ENCODE assay signal across 16 mouse cellular contexts in the genomic region with DNA sequence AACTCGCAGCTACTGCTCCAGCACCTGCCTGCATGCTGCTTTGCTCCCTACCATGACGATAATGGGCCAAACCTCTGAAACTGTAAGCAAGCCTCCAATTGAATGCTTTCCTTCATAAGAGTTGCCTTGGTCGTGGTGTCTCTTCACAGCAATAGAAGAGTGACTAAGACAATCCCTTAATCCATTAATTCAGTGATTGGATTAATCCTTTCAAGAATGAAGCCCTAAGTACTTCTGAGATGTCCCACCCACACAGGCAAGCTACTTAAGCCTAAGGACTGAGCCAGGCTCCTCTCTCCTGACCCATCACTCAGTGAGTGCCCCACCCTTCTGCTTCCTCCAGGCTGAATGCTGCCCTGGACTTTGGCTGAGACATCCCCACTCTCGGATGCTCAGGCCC.
"Had no signal": no experiment of that assay in that cellular context is flagged by ENCODE, and none has a peak within 500 bp of the region (broad histone marks: within the 10 kb centered on the region; RNA-seq: fewer than 3 reads in every experiment).

No protein-coding gene starts in this region.

- H3K9ac ChIP-seq: neural tube, embryonic 12.5 days; neural tube, embryonic 13.5 days; neural tube, embryonic 15.5 days; stomach, embryonic 15.5 days had no signal

- H3K9me3 ChIP-seq: neural tube, embryonic 12.5 days; neural tube, embryonic 13.5 days; neural tube, embryonic 15.5 days; stomach, embryonic 15.5 days had no signal

- H3K36me3 ChIP-seq: neural tube, embryonic 12.5 days; neural tube, embryonic 13.5 days; neural tube, embryonic 15.5 days; stomach, embryonic 15.5 days had no signal

- H3K4me1 ChIP-seq: neural tube, embryonic 12.5 days; neural tube, embryonic 13.5 days; neural tube, embryonic 15.5 days; stomach, embryonic 15.5 days had no signal

- H3K27ac ChIP-seq: neural tube, embryonic 12.5 days; neural tube, embryonic 13.5 days; neural tube, embryonic 15.5 days; stomach, embryonic 15.5 days; stomach, postnatal 0 days had no signal

- DNase-seq: right cerebral cortex, adult 18-20 months; right cerebral cortex, postnatal 14 days; right cerebral cortex, postnatal 25 days; right cerebral cortex, postnatal 4 days; spleen, adult 18-20 months; thymus, adult 18-20 months; thymus, adult 2 months; thymus, postnatal 14 days; thymus, postnatal 25 days; thymus, postnatal 36 days; thymus, postnatal 4 days had no signal

- H3K27me3 ChIP-seq: neural tube, embryonic 12.5 days; neural tube, embryonic 13.5 days; neural tube, embryonic 15.5 days; stomach, embryonic 15.5 days had no signal

- H3K4me3 ChIP-seq: neural tube, embryonic 12.5 days; neural tube, embryonic 13.5 days; neural tube, embryonic 15.5 days; stomach, embryonic 15.5 days had no signal

- H3K4me2 ChIP-seq: neural tube, embryonic 12.5 days; neural tube, embryonic 13.5 days; neural tube, embryonic 15.5 days; stomach, embryonic 15.5 days had no signal
